Mouse (Mus musculus) liver, postnatal 0 days (tissue): ENCODE data around the gene Ovol2. TPM values are rescaled to one million over a fixed set of nuclear protein-coding genes. Genes with fewer than 3 reads are reported as not detected.

Source experiments
- ATAC-seq: fragments of 200-750 bp; cut with Nextera tagmentation; 2 replicates; pipeline ENCODE4 v1.8.0; 2017; ENCODE audit warnings: mild to moderate bottlenecking, moderate library complexity
- DNase-seq: peaks from one replicate; pipeline ENCODE4 v3.0.0-alpha.2; 2016
- H3K27ac ChIP-seq: fragments of 300-500 bp; sonication (generic); 2 replicates; pipeline ENCODE4 v1.5.1; 2014; ENCODE audit warnings: antibody characterized with exemption, moderate library complexity, mild to moderate bottlenecking, low read depth
- H3K27me3 ChIP-seq: fragments of 300-500 bp; sonication (generic); 2 replicates; pipeline ENCODE4 v1.6.1; 2014; ENCODE audit warnings: low read length, control low read depth, mixed read lengths; ENCODE audit not compliant: insufficient read depth
- H3K36me3 ChIP-seq: fragments of 300-500 bp; sonication (generic); replicated peaks from 2 replicates; pipeline ENCODE4 v1.6.1; 2014; ENCODE audit warnings: mild to moderate bottlenecking, control low read depth, low read length, moderate library complexity, mixed read lengths; ENCODE audit not compliant: insufficient read depth
- H3K4me1 ChIP-seq: fragments of 300-500 bp; sonication (generic); 2 replicates; pipeline ENCODE4 v1.6.1; 2014; ENCODE audit warnings: antibody characterized with exemption, mild to moderate bottlenecking, control low read depth; ENCODE audit not compliant: insufficient read depth
- H3K4me2 ChIP-seq: fragments of 300-500 bp; sonication (generic); 2 replicates; pipeline ENCODE4 v1.6.1; 2014; ENCODE audit warnings: low read depth, mild to moderate bottlenecking, low read length, moderate library complexity, mixed read lengths
- H3K4me3 ChIP-seq: fragments of 300-500 bp; sonication (generic); 2 replicates; pipeline ENCODE4 v1.5.1; 2014; ENCODE audit warnings: low read depth, low read length
- H3K9ac ChIP-seq: fragments of 300-500 bp; sonication (generic); replicated peaks from 2 replicates; pipeline ENCODE4 v1.6.1; 2014; ENCODE audit warnings: mild to moderate bottlenecking, moderate library complexity
- H3K9me3 ChIP-seq: fragments of 300-500 bp; sonication (generic); 2 replicates; pipeline ENCODE4 v1.6.1; 2016; ENCODE audit warnings: mild to moderate bottlenecking, control low read depth, low read length, mixed read lengths
- CTCF ChIP-seq: sonication (generic); IDR thresholded peaks from 2 replicates; pipeline ENCODE4 v1.5.1; 2016; ENCODE audit warnings: antibody characterized with exemption, low read depth
- EP300 ChIP-seq: IDR thresholded peaks from 2 replicates; pipeline ENCODE4 v1.6.1; 2016; ENCODE audit warnings: antibody characterized with exemption, low read depth, mild to moderate bottlenecking
- WGBS: fragments of 180-500 bp; shearing (Covaris S2); extraction: QIAGEN DNeasy Blood & Tissue Kit; methylation state at CpG from one replicate; pipeline ENCODE4 v1.1.7; 2014; ENCODE audit not compliant: insufficient replicate concordance; 5-methylcytosine and 5-hydroxymethylcytosine counted together
- polyA plus RNA-seq: library from polyadenylated mRNA; unstranded; fragments of >200 nt; fragmentation: Nextera tagmentation; extraction: Ambion mirVana; gene quantifications from 2 replicates; pipeline ENCODE4 v1.2.1, GENCODE M21; 2015

Gene Ovol2
- polyA plus RNA-seq, 1 experiment from 2014 or later = 0.25 TPM

DNA sequence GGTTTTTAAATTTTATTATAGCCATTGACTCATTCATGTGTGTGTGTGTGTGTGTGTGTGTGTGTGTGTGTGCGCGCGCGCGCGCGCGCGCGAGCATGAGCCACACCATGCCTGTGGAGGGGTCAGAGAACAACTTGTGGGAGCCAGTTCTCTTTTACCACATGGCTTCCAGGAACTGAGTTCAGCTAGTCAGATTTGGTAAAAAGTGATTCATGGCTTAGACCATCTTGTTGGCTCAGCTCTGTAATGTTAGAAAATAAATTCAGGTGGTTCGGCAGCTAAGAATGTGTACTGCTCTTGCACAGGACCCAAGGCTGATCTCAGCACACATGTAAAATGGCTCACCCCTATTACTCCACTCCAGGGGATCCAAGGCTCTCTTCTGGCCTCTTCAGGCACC is 30.8 kb downstream of the Ovol2 start:
- Histone ChIP-seq H3K9ac (no peak overlapping the region), H3K36me3 (no peaks in the 10 kb centered on the region), H3K27ac (no peak overlapping the region), H3K4me1 (peaks cover 12% of the 10 kb centered on the region), H3K4me2 (no peak overlapping the region), H3K9me3 (no peaks in the 10 kb centered on the region), H3K27me3 (no peaks in the 10 kb centered on the region), H3K4me3 (no peak overlapping the region)
- 88% methylated on average over 11 of the region's 11 CpGs for WGBS
- ATAC-seq (peak; percentile 33; the same call in 1 of the 2 replicates), DNase-seq (no peak)
- no peak for TF ChIP-seq EP300
- no peak for TF ChIP-seq CTCF

DNA sequence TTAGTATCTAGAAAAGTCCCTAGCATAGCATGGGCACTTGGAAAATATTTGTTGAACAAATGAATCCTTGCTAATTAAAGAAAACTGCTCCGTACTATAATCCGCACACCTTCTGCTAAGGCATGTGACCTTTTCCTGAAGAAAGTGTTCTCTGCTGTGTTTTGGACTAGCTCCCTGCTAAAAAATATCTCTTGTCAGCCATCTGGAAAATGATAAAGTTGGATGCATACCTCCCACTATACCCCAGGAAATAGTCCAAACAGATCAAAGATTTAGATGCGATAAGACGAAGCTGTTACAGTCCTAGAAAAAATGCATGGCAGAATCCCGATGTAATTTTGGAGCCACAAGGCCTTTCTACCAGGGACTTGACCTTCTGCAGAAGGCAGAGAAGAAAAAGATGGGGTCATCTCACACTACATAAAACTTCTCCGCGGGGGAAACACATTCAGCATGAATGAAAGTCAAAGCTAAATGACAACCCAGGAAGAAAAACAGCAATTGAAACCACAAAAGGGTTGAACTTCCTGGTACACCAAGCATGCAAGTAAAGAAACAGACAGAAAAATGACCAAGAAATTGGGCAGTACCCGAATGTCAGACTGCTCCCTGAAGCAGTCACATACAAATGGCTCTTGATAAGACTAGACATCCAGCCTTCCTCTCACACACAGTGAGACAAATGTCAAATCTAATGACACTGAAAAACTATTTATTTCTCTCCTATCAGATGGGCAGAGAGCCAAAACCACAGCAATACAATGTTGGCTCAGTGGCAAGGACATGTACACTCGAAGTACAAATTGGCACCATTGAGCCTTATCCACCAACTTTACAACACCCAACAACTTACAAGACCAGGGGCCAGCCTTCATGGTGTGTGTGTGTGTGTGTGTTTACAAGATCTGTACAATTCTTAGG is 31.9 kb downstream of the Ovol2 start:
- H3K4me3 ChIP-seq = no peak overlapping the region
- no peaks in the 10 kb centered on the region for H3K36me3 ChIP-seq
- H3K9me3 ChIP-seq = no peaks in the 10 kb centered on the region
- TF ChIP-seq CTCF = no peak
- TF ChIP-seq EP300 = no peak
- peak overlapping the region; percentile 22; the same call in 1 of the 2 replicates for H3K27ac ChIP-seq
- DNase-seq = no peak
- WGBS = 50% methylated on average over 9 of the region's 9 CpGs
- peak overlapping the region; percentile 11; the same call in 1 of the 2 replicates for H3K4me2 ChIP-seq
- H3K27me3 ChIP-seq = no peaks in the 10 kb centered on the region
- H3K4me1 ChIP-seq = peaks cover 16% of the 10 kb centered on the region
- no peak overlapping the region; the same call in 1 of the 2 replicates for H3K9ac ChIP-seq
- peak; percentile 57 for ATAC-seq

DNA sequence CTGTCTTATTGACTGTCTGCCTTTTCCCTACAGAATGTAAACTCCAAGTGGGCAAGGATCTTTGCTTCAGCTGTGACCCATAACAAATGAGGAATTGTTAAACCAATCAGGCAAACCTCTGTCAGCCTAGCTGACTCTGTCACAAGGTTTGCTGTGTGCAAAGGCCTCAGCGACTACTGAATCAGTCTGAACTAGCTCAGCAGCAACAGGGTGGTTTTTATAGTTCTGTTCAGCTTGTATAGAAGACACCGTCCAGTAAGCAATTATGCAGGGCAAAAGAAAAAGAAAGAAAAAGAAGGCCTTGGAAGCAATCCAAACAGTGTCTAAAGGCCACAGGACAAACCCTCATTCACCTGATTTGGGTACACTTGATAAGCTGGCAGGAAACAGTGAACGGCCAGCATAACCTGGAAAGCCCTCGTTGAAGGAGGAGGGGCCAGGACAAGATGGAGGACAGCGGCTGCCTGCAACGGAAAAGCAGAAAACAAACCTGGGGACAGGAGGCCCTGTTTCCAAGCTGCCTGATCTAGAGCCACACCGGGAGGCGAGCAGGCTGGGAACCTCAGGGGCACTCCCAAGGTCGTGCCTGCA is 36.7 kb downstream of the Ovol2 start:
- no peak for DNase-seq
- Histone ChIP-seq H3K27me3 (no peaks in the 10 kb centered on the region), H3K9me3 (no peaks in the 10 kb centered on the region), H3K4me3 (no peak overlapping the region), H3K9ac (no peak overlapping the region), H3K4me1 (peaks cover 7% of the 10 kb centered on the region), H3K27ac (0 out of 2 replicates have a peak overlapping the region, but pooled peaks have one; percentile 16), H3K36me3 (no peaks in the 10 kb centered on the region), H3K4me2 (no peak overlapping the region)
- ATAC-seq = no peak
- TF ChIP-seq CTCF (no peak), EP300 (no peak)
- 46% methylated on average over 9 of the region's 9 CpGs for WGBS

DNA sequence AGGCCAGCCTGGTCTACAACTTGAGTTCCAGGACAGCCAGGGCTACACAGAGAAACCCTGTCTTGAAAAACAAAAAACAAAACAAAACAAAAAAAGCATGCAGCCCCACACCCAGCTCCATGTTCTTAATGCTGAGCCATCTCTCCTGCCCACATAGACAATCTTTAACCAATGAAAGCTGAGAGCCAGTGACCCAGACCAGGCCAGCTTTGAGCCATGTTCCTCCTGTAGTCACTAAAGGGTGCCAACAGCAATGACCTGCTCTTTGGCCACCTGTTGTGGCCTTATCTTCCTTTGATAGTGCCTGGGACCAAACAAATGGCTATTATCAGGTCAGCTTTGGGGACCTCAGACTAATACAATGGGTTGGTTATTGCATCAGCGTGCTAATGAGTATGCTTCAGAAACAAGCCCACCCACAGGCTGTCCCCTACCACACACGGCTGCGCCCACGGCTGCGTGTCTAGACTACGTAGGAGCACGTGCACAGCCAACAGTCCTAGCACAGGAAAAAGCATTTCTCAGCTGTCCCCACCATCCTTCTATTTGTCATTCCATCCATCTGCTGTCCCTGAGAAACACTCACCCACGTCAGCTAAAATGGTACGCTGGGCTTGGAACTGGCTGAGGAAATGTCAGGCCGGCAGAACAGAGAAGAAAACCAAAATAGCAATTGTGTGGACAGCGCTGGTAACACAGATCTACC is 40.2 kb downstream of the Ovol2 start:
- Histone ChIP-seq H3K36me3 (no peaks in the 10 kb centered on the region), H3K9me3 (no peaks in the 10 kb centered on the region), H3K27ac (no peak overlapping the region), H3K4me1 (0 out of 2 replicates have a peak, but pooled peaks cover 4% of the 10 kb centered on the region), H3K27me3 (no peaks in the 10 kb centered on the region), H3K4me2 (no peak overlapping the region), H3K9ac (no peak overlapping the region), H3K4me3 (no peak overlapping the region)
- no peak for DNase-seq
- TF ChIP-seq CTCF = no peak
- TF ChIP-seq EP300 = no peak
- no peak for ATAC-seq
- WGBS = 81% methylated on average over 11 of the region's 11 CpGs

DNA sequence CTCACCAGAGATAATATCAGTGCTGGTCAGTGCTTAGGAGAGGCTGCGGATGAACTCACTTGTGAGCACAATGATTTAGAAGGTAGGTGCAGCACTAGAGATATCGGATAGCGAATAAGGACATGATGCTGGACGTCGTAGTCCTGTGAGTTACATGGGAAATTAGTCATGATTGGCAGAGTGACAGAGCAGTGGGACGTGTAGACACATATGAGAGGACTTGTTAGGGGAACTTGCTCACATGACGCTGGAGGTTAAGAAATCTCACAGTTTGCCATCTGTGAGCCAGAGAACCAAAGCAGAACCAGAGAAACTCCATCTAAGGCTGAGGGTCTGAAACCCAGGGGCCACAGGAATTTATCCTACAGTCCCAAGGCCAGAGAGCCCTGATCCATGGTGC is 41.6 kb downstream of the Ovol2 start:
- TF ChIP-seq EP300 (no peak), CTCF (no peak)
- ATAC-seq (no peak), DNase-seq (no peak)
- no peaks in the 10 kb centered on the region for H3K36me3 ChIP-seq
- H3K9ac ChIP-seq = no peak overlapping the region
- H3K27ac ChIP-seq = no peak overlapping the region
- H3K27me3 ChIP-seq = no peaks in the 10 kb centered on the region
- WGBS = 71% methylated on average over 7 of the region's 7 CpGs
- 0 out of 2 replicates have a peak, but pooled peaks cover under 1% of the 10 kb centered on the region for H3K4me1 ChIP-seq
- no peak overlapping the region for H3K4me2 ChIP-seq
- H3K9me3 ChIP-seq = no peaks in the 10 kb centered on the region
- no peak overlapping the region for H3K4me3 ChIP-seq

DNA sequence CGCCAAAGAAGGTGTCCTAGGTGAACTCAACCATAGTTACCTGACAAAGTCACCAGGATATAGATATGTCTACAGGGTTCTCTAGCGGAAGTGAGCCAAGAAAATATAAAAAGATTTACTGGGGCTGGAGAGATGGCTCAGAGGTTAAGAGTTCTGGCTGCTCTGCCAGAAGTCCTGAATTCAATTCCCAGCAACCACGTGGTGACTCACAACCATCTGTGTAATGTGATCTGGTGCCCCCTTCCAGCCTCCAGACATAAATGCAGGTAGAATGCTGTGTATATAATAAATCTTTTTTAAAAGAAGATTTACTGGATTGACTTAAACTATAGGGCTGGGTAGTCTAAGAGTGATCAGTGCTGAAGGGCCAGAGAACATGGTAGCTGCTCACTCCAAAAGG is 50.5 kb downstream of the Ovol2 start:
- H3K4me2 ChIP-seq = no peak overlapping the region

More for the DNA sequence above, 50.5 kb downstream of the Ovol2 start:
- Histone ChIP-seq H3K27ac (no peak overlapping the region), H3K4me3 (no peak overlapping the region), H3K4me1 (peaks cover 19% of the 10 kb centered on the region), H3K9me3 (no peaks in the 10 kb centered on the region), H3K36me3 (0 out of 2 replicates have a peak, but pooled peaks cover 2% of the 10 kb centered on the region), H3K27me3 (no peaks in the 10 kb centered on the region), H3K9ac (no peak overlapping the region)
- ATAC-seq (no peak), DNase-seq (no peak)
- TF ChIP-seq CTCF = no peak
- WGBS = 74% methylated on average over 3 of the region's 3 CpGs
